Mouse (Mus musculus) liver, embryonic 14.5 days (tissue): ENCODE measurements around the gene Fap. TPM values are rescaled to one million over a fixed set of nuclear protein-coding genes. Genes with fewer than 3 reads are reported as not detected.

Experiments
- ATAC-seq: fragments of 200-750 bp; cut with Nextera tagmentation; 2 replicates; pipeline ENCODE4 v1.8.0; 2017; ENCODE audit warnings: moderate number of reproducible peaks, mild to moderate bottlenecking, moderate library complexity; ENCODE audit not compliant: insufficient read depth
- DNase-seq, 3 experiments: peaks; one replicate each; pipeline ENCODE4 v3.0.0-alpha.2; 2012 to 2013; ENCODE audit warnings: low read depth in 3 of 3, low spot score in 3 of 3
- H3K27ac ChIP-seq: fragments of 300-500 bp; sonication (generic); 2 replicates; pipeline ENCODE4 v1.5.1; 2014; ENCODE audit warnings: moderate library complexity, mild to moderate bottlenecking, control low read depth, inconsistent platforms
- H3K27me3 ChIP-seq: fragments of 300-500 bp; sonication (generic); 2 replicates; pipeline ENCODE4 v1.6.1; 2014; ENCODE audit warnings: mild to moderate bottlenecking, low read length, moderate library complexity; ENCODE audit not compliant: control insufficient read depth, insufficient read depth
- H3K36me3 ChIP-seq: fragments of 300-500 bp; sonication (generic); replicated peaks from 2 replicates; pipeline ENCODE4 v1.6.1; 2014; ENCODE audit warnings: low read depth; ENCODE audit not compliant: control insufficient read depth, insufficient read depth
- H3K4me1 ChIP-seq, 2 experiments: fragments of 200-500 bp in 1 of 2; fragments of 300-500 bp in 1 of 2; sonication (generic) in 1 of 2; replicated peaks; 2 replicates each; pipeline ENCODE4 v1.6.1; 2012 to 2014; ENCODE audit warnings: antibody characterized with exemption in 1 of 2, inconsistent platforms in 1 of 2, low read length in 1 of 2; ENCODE audit not compliant: control insufficient read depth in 2 of 2, insufficient read depth in 2 of 2
- H3K4me2 ChIP-seq: fragments of 300-500 bp; sonication (generic); 2 replicates; pipeline ENCODE4 v1.6.1; 2014; ENCODE audit warnings: low read depth, mild to moderate bottlenecking, control low read depth, moderate library complexity
- H3K4me3 ChIP-seq, 2 experiments: fragments of 200-500 bp in 1 of 2; fragments of 300-500 bp in 1 of 2; sonication (generic) in 1 of 2; 2 replicates each; pipeline ENCODE4 v1.5.1; 2012 to 2014; ENCODE audit warnings: low read depth in 2 of 2, low read length in 2 of 2, mild to moderate bottlenecking in 2 of 2, control low read depth in 1 of 2, inconsistent platforms in 1 of 2, moderate library complexity in 1 of 2; ENCODE audit not compliant: insufficient read depth in 1 of 2
- H3K9ac ChIP-seq: fragments of 300-500 bp; sonication (generic); replicated peaks from 2 replicates; pipeline ENCODE4 v1.6.1; 2014; ENCODE audit warnings: mild to moderate bottlenecking, control low read depth, moderate library complexity
- H3K9me3 ChIP-seq: fragments of 300-500 bp; sonication (generic); 2 replicates; pipeline ENCODE4 v1.6.1; 2016; ENCODE audit warnings: low read length, mixed read lengths; ENCODE audit not compliant: control insufficient read depth
- CTCF ChIP-seq: IDR thresholded peaks from 2 replicates; pipeline ENCODE4 v1.5.1; 2016; ENCODE audit warnings: antibody characterized with exemption, low read depth, control low read depth
- EP300 ChIP-seq: IDR thresholded peaks from 2 replicates; pipeline ENCODE4 v1.6.1; 2016; ENCODE audit warnings: antibody characterized with exemption, low read depth
- WGBS: fragments of 180-500 bp; shearing (Covaris S2); extraction: QIAGEN DNeasy Blood & Tissue Kit; methylation state at CpG from one replicate; pipeline ENCODE4 v1.1.7; 2014; ENCODE audit not compliant: insufficient replicate concordance; 5-methylcytosine and 5-hydroxymethylcytosine counted together
- polyA plus RNA-seq, 2 experiments: library from polyadenylated mRNA; depleted of rRNA in 1 of 2; stranded (reverse) in 1 of 2; unstranded in 1 of 2; fragments of >200 nt; fragmentation: Nextera tagmentation in 1 of 2; extraction: Ambion mirVana in 1 of 2; gene quantifications; 2 replicates each; pipeline versions ENCODE4 v1.2.1 to v1.2.3; 2012 to 2014

The Fap gene
- polyA plus RNA-seq, 2 experiments, result 0.12 to 0.17 TPM

GRCm38 (mm10) chr2:62469551-62469950 is 104.3 kb downstream of the Fap start:
- WGBS, result 74% methylated on average over 9 of the region's 9 CpGs
- Histone ChIP-seq H3K27me3 (no peaks in the 10 kb centered on the region), H3K4me3 (no peak overlapping the region), H3K27ac (no peak overlapping the region), H3K9me3 (no peaks in the 10 kb centered on the region), H3K4me2 (no peak overlapping the region), H3K4me1 (no peaks in the 10 kb centered on the region), H3K9ac (no peak overlapping the region), H3K36me3 (no peaks in the 10 kb centered on the region)
- ATAC-seq (no peak), DNase-seq (no peak)
- no peak for TF ChIP-seq CTCF
- no peak for TF ChIP-seq EP300

GRCm38 (mm10) chr2:62463287-62463686 is 110.6 kb downstream of the Fap start:
- ATAC-seq (no peak), DNase-seq (no peak)
- Histone ChIP-seq H3K9ac (no peak overlapping the region), H3K27me3 (no peaks in the 10 kb centered on the region), H3K4me2 (no peak overlapping the region), H3K36me3 (no peaks in the 10 kb centered on the region), H3K9me3 (no peaks in the 10 kb centered on the region), H3K4me3 (no peak overlapping the region), H3K27ac (no peak overlapping the region), H3K4me1 (no peaks in the 10 kb centered on the region)
- WGBS, result 62% methylated on average over 2 of the region's 2 CpGs
- TF ChIP-seq EP300 (no peak), CTCF (no peak)

GRCm38 (mm10) chr2:62462174-62462573 is 111.7 kb downstream of the Fap start:
- ATAC-seq (no peak), DNase-seq (no peak)
- Histone ChIP-seq H3K4me3 (no peak overlapping the region), H3K9me3 (no peaks in the 10 kb centered on the region), H3K4me2 (no peak overlapping the region), H3K27ac (no peak overlapping the region), H3K27me3 (no peaks in the 10 kb centered on the region), H3K4me1 (no peaks in the 10 kb centered on the region), H3K36me3 (no peaks in the 10 kb centered on the region), H3K9ac (no peak overlapping the region)
- no peak for TF ChIP-seq EP300
- no peak for TF ChIP-seq CTCF
- 59% methylated on average over 2 of the region's 2 CpGs for WGBS

DNA sequence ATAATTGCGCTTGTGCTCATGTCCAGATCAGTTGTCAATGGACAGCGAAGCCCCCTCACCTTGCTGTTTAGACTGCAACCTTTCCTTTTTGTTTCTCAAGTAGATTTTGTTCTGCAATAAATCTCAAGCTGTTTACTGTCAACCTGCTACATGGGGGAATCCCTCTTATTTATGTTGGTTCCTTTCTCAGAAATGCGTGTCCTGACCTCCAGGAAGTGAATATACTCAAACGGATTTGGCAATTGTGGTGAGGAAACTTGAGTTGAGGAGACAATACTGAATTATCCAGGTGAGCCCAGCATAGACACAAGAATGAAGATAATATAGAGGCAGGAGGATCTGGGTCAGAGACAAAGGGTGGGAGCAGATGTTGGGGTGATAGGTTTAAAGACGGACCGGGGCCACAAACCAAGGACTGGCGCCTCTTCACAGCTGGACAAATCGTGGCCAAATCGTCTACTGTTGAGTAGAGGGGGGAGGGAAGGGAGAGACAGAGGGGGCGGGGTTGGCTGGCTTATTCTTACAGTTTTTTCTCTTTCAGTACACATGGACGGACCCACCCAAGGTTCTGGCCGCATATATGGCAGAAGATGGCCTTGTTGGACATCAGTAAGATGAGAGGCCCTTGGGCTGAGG is 112.9 kb downstream of the Fap start:
- DNase-seq (no peak), ATAC-seq (no peak)
- Histone ChIP-seq H3K36me3 (no peaks in the 10 kb centered on the region), H3K4me2 (no peak overlapping the region), H3K9ac (no peak overlapping the region), H3K27ac (no peak overlapping the region), H3K4me3 (no peak overlapping the region), H3K27me3 (no peaks in the 10 kb centered on the region), H3K4me1 (no peaks in the 10 kb centered on the region), H3K9me3 (no peaks in the 10 kb centered on the region)
- TF ChIP-seq EP300 (no peak), CTCF (no peak)
- 51% methylated on average over 12 of the region's 12 CpGs for WGBS

GRCm38 (mm10) chr2:62460231-62460710 is 113.6 kb downstream of the Fap start:
- H3K4me3 ChIP-seq, result no peak overlapping the region
- H3K36me3 ChIP-seq, result no peaks in the 10 kb centered on the region
- no peak overlapping the region for H3K9ac ChIP-seq
- H3K4me1 ChIP-seq, result no peaks in the 10 kb centered on the region
- ATAC-seq (no peak), DNase-seq (peak in 1 of 3 experiments; percentile 10)
- no peak overlapping the region for H3K4me2 ChIP-seq
- TF ChIP-seq CTCF, result no peak
- TF ChIP-seq EP300, result no peak
- 11% methylated on average over 7 of the region's 7 CpGs for WGBS
- no peak overlapping the region for H3K27ac ChIP-seq
- no peaks in the 10 kb centered on the region for H3K9me3 ChIP-seq
- H3K27me3 ChIP-seq, result no peaks in the 10 kb centered on the region
